Mouse (Mus musculus) gastrocnemius, postnatal 25 days (tissue): ENCODE measurements around the gene Mybpc2. TPM values are rescaled to one million over a fixed set of nuclear protein-coding genes. Genes with fewer than 3 reads are reported as not detected.

Experiments used
- DNase-seq: peaks from one replicate; pipeline ENCODE4 v3.0.0; 2022
- microRNA-seq, 2 experiments: library from miRNA; unstranded; fragments of <30 nt; microRNA quantifications; one replicate each; pipeline ENCODE4 v1.2.0; 2021; ENCODE audit warnings: borderline replicate concordance in 2 of 2
- total RNA-seq, 2 experiments: library from RNA; stranded (reverse); gene quantifications; 1 replicate in 1 of 2; 2 replicates in 1 of 2; pipeline ENCODE4 v1.2.3; 2021

Gene Mybpc2
- total RNA-seq, 2 experiments from 2014 or later = 3,676 to 4,447 TPM

GRCm38 (mm10) chr7:44463056-44463425 is 61.4 kb downstream of the Mybpc2 start:
- no peak for DNase-seq

DNA sequence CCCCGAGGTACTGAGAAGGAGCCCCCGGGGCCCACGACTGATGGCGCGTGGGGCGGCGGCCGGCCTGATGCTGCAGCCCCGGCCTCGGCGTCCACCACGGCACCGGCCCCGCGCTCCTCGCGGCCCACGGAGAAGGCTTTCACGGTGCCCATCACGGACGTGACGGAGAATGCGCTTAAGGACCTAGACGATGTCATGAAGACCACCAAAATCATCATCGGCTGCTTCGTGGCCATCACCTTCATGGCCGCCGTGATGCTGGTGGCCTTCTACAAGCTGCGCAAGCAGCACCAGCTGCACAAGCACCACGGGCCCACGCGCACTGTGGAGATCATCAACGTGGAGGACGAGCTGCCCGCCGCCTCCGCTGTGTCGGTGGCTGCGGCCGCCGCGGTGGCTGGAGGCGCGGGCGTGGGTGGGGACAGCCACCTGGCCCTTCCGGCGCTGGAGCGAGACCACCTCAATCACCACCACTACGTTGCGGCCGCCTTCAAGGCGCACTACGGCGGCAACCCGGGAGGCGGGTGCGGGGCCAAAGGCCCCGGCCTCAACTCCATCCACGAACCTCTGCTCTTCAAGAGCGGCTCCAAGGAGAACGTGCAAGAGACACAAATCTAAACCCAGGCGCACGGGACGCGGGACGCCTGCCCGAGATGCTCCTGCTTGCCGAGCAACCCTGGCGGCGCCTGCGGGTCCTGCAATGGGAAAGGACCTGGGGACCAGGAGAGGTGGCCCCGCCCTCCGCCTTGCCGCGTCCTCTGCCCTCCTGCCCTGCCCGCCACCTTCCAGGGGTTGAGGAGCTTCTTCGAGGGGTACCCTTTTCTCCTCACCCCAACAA is 62.0 kb downstream of the Mybpc2 start:
- DNase-seq = no peak

DNA sequence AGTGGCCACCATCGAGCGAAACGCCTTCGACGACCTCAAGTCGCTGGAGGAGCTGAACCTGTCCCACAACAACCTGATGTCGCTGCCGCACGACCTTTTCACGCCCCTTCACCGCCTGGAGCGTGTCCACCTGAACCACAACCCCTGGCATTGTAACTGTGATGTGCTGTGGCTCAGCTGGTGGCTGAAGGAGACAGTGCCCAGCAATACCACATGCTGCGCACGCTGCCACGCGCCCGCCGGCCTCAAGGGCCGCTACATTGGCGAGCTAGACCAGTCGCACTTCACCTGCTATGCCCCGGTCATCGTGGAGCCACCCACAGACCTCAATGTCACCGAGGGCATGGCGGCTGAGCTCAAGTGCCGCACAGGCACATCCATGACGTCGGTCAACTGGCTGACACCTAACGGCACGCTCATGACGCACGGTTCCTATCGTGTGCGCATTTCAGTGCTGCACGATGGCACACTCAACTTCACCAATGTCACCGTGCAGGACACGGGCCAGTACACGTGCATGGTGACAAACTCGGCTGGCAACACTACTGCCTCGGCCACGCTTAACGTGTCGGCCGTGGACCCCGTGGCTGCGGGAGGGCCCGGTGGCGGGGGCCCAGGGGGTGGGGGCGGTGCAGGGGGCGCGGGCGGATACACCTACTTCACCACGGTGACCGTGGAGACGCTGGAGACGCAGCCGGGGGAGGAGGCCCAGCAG is 62.8 kb downstream of the Mybpc2 start:
- DNase-seq = no peak

DNA sequence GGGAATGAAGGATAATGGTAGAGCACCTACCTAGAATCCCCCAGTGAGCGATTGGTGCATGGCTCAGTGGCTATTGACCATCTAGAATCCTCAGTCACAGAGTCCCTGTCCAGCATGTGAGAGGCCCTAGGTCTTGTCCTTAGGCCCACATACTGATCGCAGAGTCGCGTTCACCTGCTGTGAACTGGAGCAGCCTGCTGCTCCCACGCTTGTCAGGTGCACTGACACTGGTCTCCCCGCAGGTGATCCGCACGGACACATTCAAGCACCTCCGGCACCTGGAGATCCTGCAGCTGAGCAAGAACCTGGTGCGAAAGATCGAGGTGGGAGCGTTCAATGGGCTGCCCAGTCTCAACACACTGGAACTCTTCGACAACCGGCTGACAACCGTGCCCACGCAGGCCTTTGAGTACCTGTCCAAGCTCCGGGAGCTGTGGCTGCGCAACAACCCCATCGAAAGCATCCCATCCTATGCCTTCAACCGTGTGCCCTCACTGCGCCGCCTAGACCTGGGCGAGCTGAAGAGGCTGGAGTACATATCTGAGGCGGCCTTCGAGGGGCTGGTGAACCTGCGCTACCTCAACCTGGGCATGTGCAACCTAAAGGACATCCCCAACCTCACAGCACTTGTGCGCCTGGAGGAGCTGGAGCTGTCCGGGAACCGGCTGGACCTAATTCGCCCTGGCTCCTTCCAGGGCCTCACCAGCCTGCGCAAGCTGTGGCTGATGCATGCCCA is 63.5 kb downstream of the Mybpc2 start:
- DNase-seq = no peak

GRCm38 (mm10) chr7:44460067-44460466 is 64.4 kb downstream of the Mybpc2 start:
- DNase-seq = no peak

- no peak for DNase-seq
These were observed 68.2 kb downstream of the Mybpc2 start for GRCm38 (mm10) chr7:44456302-44456701.

- DNase-seq = no peak
These were observed 71.2 kb downstream of the Mybpc2 start for GRCm38 (mm10) chr7:44453256-44453655.

Small RNAs within 50 kb of the gene (microRNA-seq; reads per million reads assigned to microRNA genes)
- gene Mir7052 = 0 to 0.26 reads per million in 2 experiments
- gene Mir7053 = 0 reads per million in 2 experiments

Other genes starting within 250 kb of the Mybpc2 start
- gene Clec11a, start 217.8 kb downstream of the Mybpc2 start, total RNA-seq = 1 to 10 TPM; 1.9 to 2.6 TPM
- gene Shank1, start 214.4 kb downstream of the Mybpc2 start, total RNA-seq = under 1 TPM; 0.49 to 0.54 TPM
- 1 to 10 TPM; 1.1 to 1.8 TPM for gene Syt3, start 140.6 kb downstream of the Mybpc2 start, total RNA-seq
- gene 1700008O03Rik, start 138.8 kb downstream of the Mybpc2 start, total RNA-seq = not detected
- under 1 TPM; 0.24 to 0.43 TPM for gene Lrrc4b, start 95.6 kb downstream of the Mybpc2 start, total RNA-seq
- gene Aspdh, start 59.3 kb downstream of the Mybpc2 start, total RNA-seq = not detected
- 10 to 100 TPM; 62.8 to 69.1 TPM for gene Josd2, start 56.7 kb downstream of the Mybpc2 start, total RNA-seq
- gene Emc10, start 28.1 kb downstream of the Mybpc2 start, total RNA-seq = 10 to 100 TPM; 41.4 to 53.2 TPM
- 1 to 10 TPM; 2.5 to 2.9 TPM for gene Fam71e1, start 28.1 kb downstream of the Mybpc2 start, total RNA-seq
- gene Spib, start 7.4 kb upstream of the Mybpc2 start, total RNA-seq = under 1 TPM in 1 of 2 experiments, not detected in 1; 0.24 TPM
- 1 to 10 TPM; 4.7 to 5.2 TPM for gene Pold1, start 24.2 kb upstream of the Mybpc2 start, total RNA-seq
- gene Nr1h2, start 29.3 kb upstream of the Mybpc2 start, total RNA-seq = 10 to 100 TPM; 27.0 to 29.3 TPM
- under 1 TPM in 1 of 2 experiments, not detected in 1; 0.16 TPM for gene Napsa, start 47.7 kb upstream of the Mybpc2 start, total RNA-seq
- 1 to 10 TPM; 4.3 to 4.8 TPM for gene Kcnc3, start 66.0 kb upstream of the Mybpc2 start, total RNA-seq
- 10 to 100 TPM; 23.0 to 24.7 TPM for gene Myh14, start 146.2 kb upstream of the Mybpc2 start, total RNA-seq
- gene Izumo2, start 184.1 kb upstream of the Mybpc2 start, total RNA-seq = not detected
- 10 to 100 TPM; 16.7 to 21.1 TPM for gene Vrk3, start 223.8 kb upstream of the Mybpc2 start, total RNA-seq
- gene Zfp473, start 226.4 kb upstream of the Mybpc2 start, total RNA-seq = under 1 TPM in 1 of 2 experiments, not detected in 1; 0.08 TPM